Mouse (Mus musculus): ENCODE results near the gene Nfkbiz. TPM values are rescaled to one million over a fixed set of nuclear protein-coding genes. Genes with fewer than 3 reads are reported as not detected.
A peak's percentile ranks its signal among the peaks of the same experiment; 100 is the strongest.
"Not testable (repeated sequence)": the region's sequence is repeated elsewhere in the genome, so short reads cannot be mapped to it uniquely, and the experiment has no call there.

Gene Nfkbiz
- 60.3 and 61.0 TPM in 2 replicates for polyA plus RNA-seq (2012; ENCODE audit: insufficient read depth, insufficient read length, missing spikeins)

GRCm38 (mm10) chr16:55838510-55839474, at the start of gene Nfkbiz:
Gene Nfkbiz, minus strand, starts transcription at chr16:55838899.
- Histone ChIP-seq H3K4me1 (ENCODE audit: control insufficient read depth, insufficient read depth, low read length) (peaks cover 13% of the 10 kb centered on the region), H3K4me3 (ENCODE audit: insufficient read depth, low read length) (peak within 1 kb of the TSS; percentile 64), H3K27ac (ENCODE audit: insufficient read depth, low read depth, low read length) (peak within 1 kb of the TSS; percentile 82)
- TF ChIP-seq CTCF (IDR thresholded peaks at IDR 0.05; ENCODE audit: low read depth, low read length) (no peak), POLR2A (IDR thresholded peaks at IDR 0.05; ENCODE audit: borderline replicate concordance, low read depth, low read length) (no peak)

- Histone ChIP-seq H3K4me1 (ENCODE audit: control insufficient read depth, insufficient read depth, low read length) (peaks cover 4% of the 10 kb centered on the region), H3K4me3 (ENCODE audit: insufficient read depth, low read length) (no peak overlapping the region), H3K27ac (ENCODE audit: insufficient read depth, low read depth, low read length) (no peak overlapping the region)
- TF ChIP-seq CTCF (IDR thresholded peaks at IDR 0.05; ENCODE audit: low read depth, low read length) (no peak), POLR2A (IDR thresholded peaks at IDR 0.05; ENCODE audit: borderline replicate concordance, low read depth, low read length) (no peak)
Measured at GRCm38 (mm10) chr16:55887814-55888583, 49.3 kb upstream of the Nfkbiz start.

DNA sequence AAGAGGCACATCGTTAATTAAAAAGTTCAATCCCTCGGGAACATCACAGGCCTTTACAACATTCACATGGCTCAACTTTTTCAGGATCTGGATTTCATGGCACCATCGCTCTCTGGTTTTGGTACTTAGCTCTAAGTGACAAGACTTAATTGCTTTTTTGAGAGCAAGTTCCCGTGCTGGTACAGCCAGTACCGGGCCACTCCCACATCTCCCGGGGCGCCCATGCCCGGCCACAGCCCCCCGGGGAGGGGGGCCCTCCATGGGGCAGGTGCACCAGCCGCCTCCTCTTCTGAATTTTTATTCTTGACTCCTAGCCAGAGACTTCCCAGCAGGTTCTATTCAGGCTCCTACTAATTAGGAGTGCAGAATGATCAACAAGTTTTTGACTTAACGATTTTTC, 45.5 kb upstream of the Nfkbiz start:
- H3K27ac ChIP-seq (ENCODE audit: insufficient read depth, low read depth, low read length): no peak overlapping the region
- no peaks in the 10 kb centered on the region for H3K4me1 ChIP-seq (ENCODE audit: control insufficient read depth, insufficient read depth, low read length)
- no peak for TF ChIP-seq CTCF (IDR thresholded peaks at IDR 0.05; ENCODE audit: low read depth, low read length)
- TF ChIP-seq POLR2A (IDR thresholded peaks at IDR 0.05; ENCODE audit: borderline replicate concordance, low read depth, low read length): no peak
- no peak overlapping the region for H3K4me3 ChIP-seq (ENCODE audit: insufficient read depth, low read length)

GRCm38 (mm10) chr16:55876025-55876424, 37.3 kb upstream of the Nfkbiz start:
- no peaks in the 10 kb centered on the region; the same call in 1 of the 2 replicates for H3K4me1 ChIP-seq (ENCODE audit: control insufficient read depth, insufficient read depth, low read length)
- H3K27ac ChIP-seq (ENCODE audit: insufficient read depth, low read depth, low read length): no peak overlapping the region
- no peak overlapping the region for H3K4me3 ChIP-seq (ENCODE audit: insufficient read depth, low read length)
- TF ChIP-seq CTCF (IDR thresholded peaks at IDR 0.05; ENCODE audit: low read depth, low read length): no peak
- TF ChIP-seq POLR2A (IDR thresholded peaks at IDR 0.05; ENCODE audit: borderline replicate concordance, low read depth, low read length): no peak

- Histone ChIP-seq H3K4me1 (ENCODE audit: control insufficient read depth, insufficient read depth, low read length) (0 out of 2 replicates have a peak, but pooled peaks cover 2% of the 10 kb centered on the region), H3K4me3 (ENCODE audit: insufficient read depth, low read length) (no peak overlapping the region), H3K27ac (ENCODE audit: insufficient read depth, low read depth, low read length) (no peak overlapping the region)
- no peak for TF ChIP-seq CTCF (IDR thresholded peaks at IDR 0.05; ENCODE audit: low read depth, low read length)
- no peak for TF ChIP-seq POLR2A (IDR thresholded peaks at IDR 0.05; ENCODE audit: borderline replicate concordance, low read depth, low read length)
Measured at GRCm38 (mm10) chr16:55863832-55864231, 25.1 kb upstream of the Nfkbiz start.

- TF ChIP-seq POLR2A (IDR thresholded peaks at IDR 0.05; ENCODE audit: borderline replicate concordance, low read depth, low read length): no peak
- TF ChIP-seq CTCF (IDR thresholded peaks at IDR 0.05; ENCODE audit: low read depth, low read length): peak; percentile 94
- Histone ChIP-seq H3K4me1 (ENCODE audit: control insufficient read depth, insufficient read depth, low read length) (0 out of 2 replicates have a peak, but pooled peaks cover 2% of the 10 kb centered on the region), H3K4me3 (ENCODE audit: insufficient read depth, low read length) (no peak overlapping the region), H3K27ac (ENCODE audit: insufficient read depth, low read depth, low read length) (no peak overlapping the region)
Measured at GRCm38 (mm10) chr16:55863149-55863815, 24.6 kb upstream of the Nfkbiz start.

GRCm38 (mm10) chr16:55861104-55861503, 22.4 kb upstream of the Nfkbiz start:
- TF ChIP-seq CTCF (IDR thresholded peaks at IDR 0.05; ENCODE audit: low read depth, low read length) (no peak), POLR2A (IDR thresholded peaks at IDR 0.05; ENCODE audit: borderline replicate concordance, low read depth, low read length) (no peak)
- Histone ChIP-seq H3K27ac (ENCODE audit: insufficient read depth, low read depth, low read length) (no peak overlapping the region), H3K4me3 (ENCODE audit: insufficient read depth, low read length) (no peak overlapping the region), H3K4me1 (ENCODE audit: control insufficient read depth, insufficient read depth, low read length) (0 out of 2 replicates have a peak, but pooled peaks cover 2% of the 10 kb centered on the region)

DNA sequence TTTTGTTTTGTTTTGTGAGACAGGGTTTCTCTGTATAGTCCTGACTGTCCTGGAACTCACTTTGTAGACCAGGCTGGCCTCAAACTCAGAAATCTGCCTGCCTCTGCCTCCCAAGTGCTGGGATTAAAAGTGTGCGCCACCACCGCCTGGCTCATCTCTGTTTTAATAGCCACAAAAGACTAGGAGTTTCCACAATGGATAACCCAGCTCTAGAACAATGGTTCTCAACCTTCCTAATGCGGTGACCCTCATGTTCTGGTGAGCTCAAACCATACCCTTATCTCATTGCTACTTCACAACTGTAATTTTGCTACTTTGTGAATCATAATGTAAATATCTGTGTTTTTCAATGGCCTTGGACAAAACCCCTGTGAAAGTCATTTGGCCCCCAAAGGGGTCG, 20.7 kb upstream of the Nfkbiz start:
- H3K4me1 ChIP-seq (ENCODE audit: control insufficient read depth, insufficient read depth, low read length); H3K4me3 ChIP-seq (ENCODE audit: insufficient read depth, low read length); H3K27ac ChIP-seq (ENCODE audit: insufficient read depth, low read depth, low read length): not testable (repeated sequence)

GRCm38 (mm10) chr16:55858465-55858864, 19.8 kb upstream of the Nfkbiz start:
- 0 out of 2 replicates have a peak, but pooled peaks cover 2% of the 10 kb centered on the region for H3K4me1 ChIP-seq (ENCODE audit: control insufficient read depth, insufficient read depth, low read length)
- H3K4me3 ChIP-seq (ENCODE audit: insufficient read depth, low read length): no peak overlapping the region
- TF ChIP-seq POLR2A (IDR thresholded peaks at IDR 0.05; ENCODE audit: borderline replicate concordance, low read depth, low read length): no peak
- peak; percentile 53 for TF ChIP-seq CTCF (IDR thresholded peaks at IDR 0.05; ENCODE audit: low read depth, low read length)
- no peak overlapping the region for H3K27ac ChIP-seq (ENCODE audit: insufficient read depth, low read depth, low read length)
